Mouse (Mus musculus) myocyte (in vitro differentiated cells): ENCODE data around the gene Grik4. TPM values are rescaled to one million over a fixed set of nuclear protein-coding genes. Genes with fewer than 3 reads are reported as not detected.

Source experiments
- H3K27me3 ChIP-seq: one replicate; pipeline ENCODE4 v1.6.1; 2011; ENCODE audit not compliant: control insufficient read depth, insufficient read depth, insufficient read length
- H3K36me3 ChIP-seq: one replicate; pipeline ENCODE4 v1.6.1; 2011; ENCODE audit not compliant: control insufficient read depth, insufficient read depth
- H3K4me2 ChIP-seq: one replicate; pipeline ENCODE4 v1.6.1; 2011; ENCODE audit warnings: low read depth, control low read depth
- H3K4me3 ChIP-seq: one replicate; pipeline ENCODE4 v1.5.1; 2011; ENCODE audit warnings: mild to moderate bottlenecking, control low read depth, moderate library complexity
- H3K79me2 ChIP-seq: one replicate; pipeline ENCODE4 v1.6.1; 2011; ENCODE audit not compliant: control insufficient read depth, insufficient read depth
- H3ac ChIP-seq: one replicate; pipeline ENCODE4 v1.6.1; 2011; ENCODE audit not compliant: control insufficient read depth, insufficient read length
- CEBPB ChIP-seq: IDR thresholded peaks from 2 replicates; pipeline ENCODE4 v1.6.1; 2011; ENCODE audit warnings: mild to moderate bottlenecking, moderate library complexity; ENCODE audit not compliant: poor library complexity, insufficient read depth, severe bottlenecking
- E2F4 ChIP-seq: IDR thresholded peaks from one replicate; pipeline ENCODE4 v1.6.1; 2011; ENCODE audit warnings: mild to moderate bottlenecking, control low read depth, moderate library complexity; ENCODE audit not compliant: insufficient read depth
- MAX ChIP-seq: IDR thresholded peaks from one replicate; pipeline ENCODE4 v1.6.1; 2011; ENCODE audit warnings: low read depth, mild to moderate bottlenecking, control low read depth
- MYOD1 ChIP-seq, 3 experiments: IDR thresholded peaks; one replicate each; pipeline ENCODE4 v1.6.1; 2011; ENCODE audit warnings: control low read depth in 2 of 3, low read depth in 2 of 3, mild to moderate bottlenecking in 2 of 3, moderate library complexity in 1 of 3; ENCODE audit not compliant: insufficient read length in 2 of 3, control insufficient read depth in 1 of 3
- MYOG ChIP-seq, 3 experiments: IDR thresholded peaks; one replicate each; pipeline ENCODE4 v1.6.1; 2011; ENCODE audit warnings: control low read depth in 2 of 3, low read depth in 2 of 3, mild to moderate bottlenecking in 2 of 3; ENCODE audit not compliant: insufficient read length in 2 of 3, control insufficient read depth in 1 of 3, insufficient read depth in 1 of 3
- POLR2A ChIP-seq: IDR thresholded peaks from one replicate; pipeline ENCODE4 v1.6.1; 2011; ENCODE audit warnings: low read depth, mild to moderate bottlenecking, control low read depth, moderate library complexity; ENCODE audit not compliant: insufficient read length
- POLR2AphosphoS2 ChIP-seq: IDR thresholded peaks from one replicate; pipeline ENCODE4 v1.6.1; 2011; ENCODE audit warnings: low read depth, control low read depth; ENCODE audit not compliant: insufficient read length
- REST ChIP-seq: IDR thresholded peaks from one replicate; pipeline ENCODE4 v1.6.1; 2011; ENCODE audit warnings: mild to moderate bottlenecking, control low read depth, moderate library complexity; ENCODE audit not compliant: insufficient read depth, insufficient read length
- SRF ChIP-seq: IDR thresholded peaks from one replicate; pipeline ENCODE4 v1.6.1; 2011; ENCODE audit warnings: low read depth; ENCODE audit not compliant: control insufficient read depth, insufficient read length
- TCF12 ChIP-seq: IDR thresholded peaks from one replicate; pipeline ENCODE4 v1.6.1; 2011; ENCODE audit warnings: mild to moderate bottlenecking, control low read depth; ENCODE audit not compliant: poor library complexity, insufficient read depth, severe bottlenecking
- TCF3 ChIP-seq: IDR thresholded peaks from one replicate; pipeline ENCODE4 v1.6.1; 2011; ENCODE audit warnings: low read depth, control low read depth; ENCODE audit not compliant: insufficient read length
- USF1 ChIP-seq: IDR thresholded peaks from one replicate; pipeline ENCODE4 v1.6.1; 2011; ENCODE audit warnings: low read depth, mild to moderate bottlenecking, control low read depth, moderate library complexity
- polyA plus RNA-seq: library from polyadenylated mRNA; unstranded; fragments of >200 nt; fragmentation: generic; extraction: Trizol; gene quantifications from one replicate; pipeline ENCODE4 v1.2.1, GENCODE M21; 2012; ENCODE audit warnings: missing spikeins

Gene Grik4
- polyA plus RNA-seq, 1 experiment = not detected

DNA sequence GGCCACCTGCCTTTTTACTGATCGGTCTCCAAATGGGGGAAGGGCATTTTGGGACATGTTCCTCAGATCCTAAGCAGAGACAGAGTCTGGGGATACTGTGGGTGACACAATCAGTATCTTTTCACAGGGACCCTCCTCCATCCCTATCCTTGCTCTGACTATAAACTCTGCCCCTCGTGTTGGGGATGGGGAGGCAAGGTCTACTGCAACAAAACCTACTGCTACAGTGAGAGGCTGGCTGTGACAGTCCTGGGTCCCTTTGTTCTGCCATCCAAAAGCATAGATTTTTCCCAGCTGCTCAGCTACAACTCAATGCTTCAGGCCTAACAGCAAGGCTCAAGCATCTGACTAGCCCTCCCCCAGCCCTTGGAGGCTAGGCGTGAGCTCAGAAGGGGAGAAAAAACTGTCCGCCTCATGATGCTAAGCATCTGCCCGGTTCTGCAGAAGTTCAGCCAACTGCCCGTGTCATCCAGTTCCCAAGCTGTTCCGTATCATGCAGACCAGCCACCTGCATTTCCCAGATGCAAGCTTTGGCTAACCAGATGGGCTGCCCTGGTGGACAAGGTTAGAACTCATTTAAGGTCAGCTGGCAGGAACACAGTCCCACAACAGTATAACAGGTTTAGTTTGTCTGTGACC is 207.5 kb downstream of the Grik4 start:
- no peaks in the 10 kb centered on the region for H3K79me2 ChIP-seq
- no peak for TF ChIP-seq POLR2A
- no peak for TF ChIP-seq USF1
- no peak for TF ChIP-seq TCF12
- TF ChIP-seq MYOG (IDR thresholded peaks at IDR 0.05; ENCODE audit: control insufficient read depth in 1 of 3, insufficient read depth in 1 of 3, insufficient read length in 2 of 3, low read depth in 2 of 3) = no peak
- TF ChIP-seq MAX = no peak
- TF ChIP-seq POLR2AphosphoS2 = no peak
- no peak overlapping the region for H3K4me3 ChIP-seq
- H3K27me3 ChIP-seq = peaks cover 18% of the 10 kb centered on the region
- H3K36me3 ChIP-seq = no peaks in the 10 kb centered on the region
- no peak overlapping the region for H3K4me2 ChIP-seq
- no peak overlapping the region for H3ac ChIP-seq

DNA sequence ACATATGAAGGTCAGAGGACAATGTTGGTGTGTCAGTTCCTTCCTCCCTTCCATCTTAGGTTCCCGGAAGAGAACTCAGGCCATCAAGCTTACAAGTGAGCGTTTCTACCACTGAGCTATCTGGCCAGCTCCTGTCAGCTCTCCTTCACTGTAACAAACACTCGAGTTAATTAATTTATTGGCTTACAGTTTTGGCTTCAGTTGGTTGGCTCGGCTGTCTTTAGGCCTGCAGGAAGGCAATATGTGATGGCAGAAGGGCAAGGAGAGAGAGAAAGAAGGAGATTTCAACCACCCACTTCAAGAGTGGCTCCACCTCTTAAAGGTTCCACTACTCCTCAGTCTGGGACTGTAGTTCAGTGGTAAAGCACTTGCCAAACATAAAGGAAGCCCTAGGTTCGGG is 209.2 kb downstream of the Grik4 start:
- peaks cover 16% of the 10 kb centered on the region for H3K27me3 ChIP-seq
- H3K36me3 ChIP-seq = no peaks in the 10 kb centered on the region
- H3K4me2 ChIP-seq = no peak overlapping the region
- no peaks in the 10 kb centered on the region for H3K79me2 ChIP-seq
- H3K4me3 ChIP-seq = no peak overlapping the region
- TF ChIP-seq MYOD1 (IDR thresholded peaks at IDR 0.05; ENCODE audit: control insufficient read depth in 1 of 3, insufficient read length in 2 of 3, low read depth in 2 of 3) (no peak), USF1 (no peak), POLR2A (no peak), MAX (no peak), TCF12 (no peak), SRF (no peak), TCF3 (no peak), POLR2AphosphoS2 (no peak), REST (no peak), CEBPB (no peak), MYOG (IDR thresholded peaks at IDR 0.05; ENCODE audit: control insufficient read depth in 1 of 3, insufficient read depth in 1 of 3, insufficient read length in 2 of 3, low read depth in 2 of 3) (no peak)
- H3ac ChIP-seq = no peak overlapping the region

DNA sequence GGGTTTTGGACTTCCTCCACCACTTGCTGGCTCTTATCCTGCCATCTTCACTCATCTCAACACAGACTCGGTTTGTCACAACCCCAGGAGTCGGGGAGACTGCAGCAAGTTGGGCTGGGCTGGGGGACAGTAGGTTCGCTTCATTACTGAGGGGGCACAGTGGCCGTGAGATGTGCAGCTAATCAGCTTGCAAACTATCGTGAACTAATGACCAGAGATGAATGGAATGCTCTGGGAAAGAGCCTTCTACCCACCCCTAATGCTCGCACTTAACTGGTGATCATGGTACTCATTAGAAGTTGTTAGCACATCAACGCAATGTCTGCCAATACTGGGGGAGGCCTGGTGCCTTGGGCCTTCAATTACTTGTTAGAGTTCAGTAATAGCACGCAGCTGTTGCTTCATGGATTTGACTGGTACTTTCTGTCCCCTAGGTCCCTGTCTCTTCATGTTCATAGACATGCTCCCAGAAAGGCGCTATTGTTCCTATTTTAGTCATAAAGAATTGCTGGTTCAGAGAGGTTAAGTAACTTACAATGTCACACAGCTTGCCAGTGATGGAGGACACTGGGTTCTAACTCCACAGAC is 211.5 kb downstream of the Grik4 start:
- H3K4me2 ChIP-seq = no peak overlapping the region
- H3K79me2 ChIP-seq = no peaks in the 10 kb centered on the region
- no peak for TF ChIP-seq CEBPB
- H3K36me3 ChIP-seq = no peaks in the 10 kb centered on the region
- H3ac ChIP-seq = no peak overlapping the region
- H3K27me3 ChIP-seq = peaks cover 16% of the 10 kb centered on the region
- H3K4me3 ChIP-seq = no peak overlapping the region

DNA sequence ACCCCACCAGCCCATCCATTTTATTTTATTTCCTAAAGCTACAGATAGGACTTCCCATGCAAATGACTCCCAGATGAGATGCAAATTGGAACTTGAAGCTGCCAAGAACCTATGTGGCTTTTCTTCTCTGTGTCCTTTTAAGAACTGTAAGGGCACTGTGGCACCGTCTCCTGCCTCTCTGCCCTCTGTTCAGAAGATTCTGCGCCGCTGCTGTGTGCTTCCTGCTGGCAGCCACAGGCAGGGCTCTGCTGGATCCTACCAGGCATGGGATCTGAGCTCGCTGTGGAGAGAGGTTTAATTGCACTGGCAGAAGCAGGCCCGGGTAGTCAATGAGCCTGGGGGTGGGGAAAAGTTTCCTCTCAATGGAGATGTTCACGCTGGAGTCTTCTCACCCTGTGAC is 215.8 kb downstream of the Grik4 start:
- H3ac ChIP-seq = no peak overlapping the region
- no peak overlapping the region for H3K4me2 ChIP-seq
- H3K4me3 ChIP-seq = no peak overlapping the region
- H3K27me3 ChIP-seq = peaks cover 13% of the 10 kb centered on the region
- H3K36me3 ChIP-seq = no peaks in the 10 kb centered on the region
- no peaks in the 10 kb centered on the region for H3K79me2 ChIP-seq
- TF ChIP-seq MYOG (IDR thresholded peaks at IDR 0.05; ENCODE audit: control insufficient read depth in 1 of 3, insufficient read depth in 1 of 3, insufficient read length in 2 of 3, low read depth in 2 of 3) (no peak), CEBPB (no peak), MAX (no peak), USF1 (no peak), SRF (no peak), E2F4 (no peak), POLR2AphosphoS2 (no peak), TCF12 (no peak), REST (no peak), MYOD1 (IDR thresholded peaks at IDR 0.05; ENCODE audit: control insufficient read depth in 1 of 3, insufficient read length in 2 of 3, low read depth in 2 of 3) (no peak), POLR2A (no peak), TCF3 (no peak)

DNA sequence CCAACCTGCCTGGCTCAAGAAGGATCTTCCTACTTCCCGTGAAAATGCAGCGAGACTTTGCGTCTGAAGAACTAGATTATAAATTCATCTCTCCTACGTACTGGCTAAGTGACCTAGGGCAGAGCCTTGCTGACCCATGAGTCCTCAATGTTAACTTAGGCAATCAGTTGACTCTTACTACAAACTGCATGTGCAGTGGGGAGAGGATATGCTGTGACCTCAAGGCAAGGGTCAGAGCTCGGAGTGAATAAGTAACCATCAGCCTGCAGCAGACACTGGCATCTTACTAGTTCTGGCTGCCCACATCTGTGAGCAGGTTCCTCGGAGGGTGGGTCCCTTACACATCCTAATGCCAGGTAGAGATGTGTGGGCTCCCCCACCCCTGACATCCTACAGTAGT is 216.6 kb downstream of the Grik4 start:
- no peaks in the 10 kb centered on the region for H3K36me3 ChIP-seq
- H3K4me3 ChIP-seq = no peak overlapping the region
- no peak overlapping the region for H3K4me2 ChIP-seq
- peaks cover 5% of the 10 kb centered on the region for H3K27me3 ChIP-seq
- no peak overlapping the region for H3ac ChIP-seq
- no peaks in the 10 kb centered on the region for H3K79me2 ChIP-seq
- no peak for TF ChIP-seq SRF

DNA sequence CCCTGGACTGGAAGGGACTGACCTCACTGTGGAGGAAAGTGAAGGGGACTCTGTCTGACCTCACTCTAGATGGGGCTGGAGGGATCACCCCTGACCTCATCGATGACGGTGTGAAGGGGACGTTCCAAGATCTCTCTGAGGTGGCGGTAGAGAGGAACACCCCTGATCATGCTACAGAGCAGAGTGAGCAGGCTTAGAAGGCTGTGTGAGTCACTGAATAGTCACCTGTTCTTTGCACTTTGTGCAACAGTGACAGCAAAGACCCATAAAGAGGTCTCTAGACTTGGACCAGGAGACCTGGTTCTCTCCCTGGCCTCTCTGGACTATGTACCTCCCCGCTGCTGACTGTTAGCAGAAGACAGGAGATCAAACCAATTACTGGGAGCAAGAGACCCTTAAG is 217.1 kb downstream of the Grik4 start:
- H3K4me2 ChIP-seq = no peak overlapping the region
- no peaks in the 10 kb centered on the region for H3K79me2 ChIP-seq
- TF ChIP-seq USF1 (no peak), MYOD1 (IDR thresholded peaks at IDR 0.05; ENCODE audit: control insufficient read depth in 1 of 3, insufficient read length in 2 of 3, low read depth in 2 of 3) (no peak), MYOG (IDR thresholded peaks at IDR 0.05; ENCODE audit: control insufficient read depth in 1 of 3, insufficient read depth in 1 of 3, insufficient read length in 2 of 3, low read depth in 2 of 3) (no peak), POLR2AphosphoS2 (no peak), CEBPB (no peak), MAX (no peak), E2F4 (no peak), TCF3 (no peak), REST (no peak), TCF12 (no peak), POLR2A (no peak), SRF (no peak)
- H3K36me3 ChIP-seq = no peaks in the 10 kb centered on the region
- no peak overlapping the region for H3K4me3 ChIP-seq
- peaks cover 5% of the 10 kb centered on the region for H3K27me3 ChIP-seq
- no peak overlapping the region for H3ac ChIP-seq
